Mouse (Mus musculus) myocyte (in vitro differentiated cells): ENCODE measurements around the gene Scfd2.

Source experiments
- E2F4 ChIP-seq: IDR thresholded peaks from one replicate; pipeline ENCODE4 v1.6.1; 2011; ENCODE audit warnings: mild to moderate bottlenecking, control low read depth, moderate library complexity; ENCODE audit not compliant: insufficient read depth
- MAX ChIP-seq: IDR thresholded peaks from one replicate; pipeline ENCODE4 v1.6.1; 2011; ENCODE audit warnings: low read depth, mild to moderate bottlenecking, control low read depth
- MYOG ChIP-seq, 3 experiments: IDR thresholded peaks; one replicate each; pipeline ENCODE4 v1.6.1; 2011; ENCODE audit warnings: control low read depth in 2 of 3, low read depth in 2 of 3, mild to moderate bottlenecking in 2 of 3; ENCODE audit not compliant: insufficient read length in 2 of 3, control insufficient read depth in 1 of 3, insufficient read depth in 1 of 3
- POLR2A ChIP-seq: IDR thresholded peaks from one replicate; pipeline ENCODE4 v1.6.1; 2011; ENCODE audit warnings: low read depth, mild to moderate bottlenecking, control low read depth, moderate library complexity; ENCODE audit not compliant: insufficient read length
- POLR2AphosphoS2 ChIP-seq: IDR thresholded peaks from one replicate; pipeline ENCODE4 v1.6.1; 2011; ENCODE audit warnings: low read depth, control low read depth; ENCODE audit not compliant: insufficient read length
- SRF ChIP-seq: IDR thresholded peaks from one replicate; pipeline ENCODE4 v1.6.1; 2011; ENCODE audit warnings: low read depth; ENCODE audit not compliant: control insufficient read depth, insufficient read length
- TCF3 ChIP-seq: IDR thresholded peaks from one replicate; pipeline ENCODE4 v1.6.1; 2011; ENCODE audit warnings: low read depth, control low read depth; ENCODE audit not compliant: insufficient read length
- USF1 ChIP-seq: IDR thresholded peaks from one replicate; pipeline ENCODE4 v1.6.1; 2011; ENCODE audit warnings: low read depth, mild to moderate bottlenecking, control low read depth, moderate library complexity

DNA sequence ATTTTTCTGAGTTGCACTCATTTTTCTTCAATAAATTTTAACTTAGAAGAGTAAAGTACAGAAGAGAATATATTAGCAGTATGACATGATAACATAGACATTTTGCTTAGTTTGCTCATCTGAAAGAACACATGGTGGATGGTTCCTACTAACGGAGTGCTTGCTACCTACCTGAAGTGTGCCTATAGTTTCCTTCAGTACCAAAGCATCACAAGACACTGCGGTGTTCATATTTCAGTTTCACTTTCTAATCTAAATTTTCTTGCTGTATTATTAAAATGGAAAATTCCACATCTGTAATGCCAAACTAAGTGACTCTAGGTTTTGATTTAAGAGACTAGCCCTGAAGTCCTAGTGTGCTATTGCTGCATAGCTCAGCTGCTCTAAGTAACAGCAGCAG lies 74.8 kb downstream of the Scfd2 start:
- TF ChIP-seq POLR2AphosphoS2 (no peak), SRF (no peak), MAX (no peak), POLR2A (no peak), TCF3 (no peak), USF1 (no peak), E2F4 (no peak), MYOG (IDR thresholded peaks at IDR 0.05; ENCODE audit: control insufficient read depth in 1 of 3, insufficient read depth in 1 of 3, insufficient read length in 2 of 3, low read depth in 2 of 3) (no peak)
